Mouse (Mus musculus) hindbrain, embryonic 12.5 days (tissue): ENCODE measurements around the gene Gpr132. TPM values are rescaled to one million over a fixed set of nuclear protein-coding genes. Genes with fewer than 3 reads are reported as not detected.

Source experiments
- ATAC-seq: fragments of 200-750 bp; cut with Nextera tagmentation; 2 replicates; pipeline ENCODE4 v1.8.0; 2017; ENCODE audit warnings: moderate TSS enrichment; ENCODE audit not compliant: low FRiP score
- H3K27ac ChIP-seq: fragments of 300-500 bp; sonication (generic); 2 replicates; pipeline ENCODE4 v1.5.1; 2016; ENCODE audit warnings: mild to moderate bottlenecking
- H3K27me3 ChIP-seq: fragments of 300-500 bp; sonication (generic); 2 replicates; pipeline ENCODE4 v1.6.1; 2016; ENCODE audit warnings: mild to moderate bottlenecking
- H3K36me3 ChIP-seq: fragments of 300-500 bp; sonication (generic); 2 replicates; pipeline ENCODE4 v1.6.1; 2016; ENCODE audit warnings: mild to moderate bottlenecking
- H3K4me1 ChIP-seq: fragments of 300-500 bp; sonication (generic); 2 replicates; pipeline ENCODE4 v1.6.1; 2016
- H3K4me2 ChIP-seq: fragments of 300-500 bp; sonication (generic); replicated peaks from 2 replicates; pipeline ENCODE4 v1.6.1; 2016; ENCODE audit warnings: mild to moderate bottlenecking
- H3K4me3 ChIP-seq: fragments of 300-500 bp; sonication (generic); 2 replicates; pipeline ENCODE4 v1.5.1; 2016; ENCODE audit warnings: mild to moderate bottlenecking
- H3K9ac ChIP-seq: fragments of 300-500 bp; sonication (generic); 2 replicates; pipeline ENCODE4 v1.6.1; 2016; ENCODE audit warnings: mild to moderate bottlenecking, moderate library complexity
- H3K9me3 ChIP-seq: fragments of 300-500 bp; sonication (generic); replicated peaks from 2 replicates; pipeline ENCODE4 v1.6.1; 2016; ENCODE audit warnings: mild to moderate bottlenecking
- WGBS: fragments of 180-500 bp; shearing (Covaris S2); methylation state at CpG from one replicate; pipeline ENCODE4 v1.1.7; 2016; 5-methylcytosine and 5-hydroxymethylcytosine counted together
- polyA plus RNA-seq: library from polyadenylated mRNA; unstranded; fragments of >200 nt; fragmentation: Nextera tagmentation; extraction: Ambion mirVana; gene quantifications from 2 replicates; pipeline ENCODE4 v1.2.1, GENCODE M21; 2016

Gene Gpr132
- polyA plus RNA-seq, 1 experiment from 2014 or later: not detected

GRCm38 (mm10) chr12:112859930-112860329 lies 8.1 kb downstream of the Gpr132 start:
- ATAC-seq: no peak
- no peaks in the 10 kb centered on the region for H3K4me1 ChIP-seq
- no peak overlapping the region for H3K27ac ChIP-seq
- no peak overlapping the region for H3K9ac ChIP-seq
- H3K27me3 ChIP-seq: no peaks in the 10 kb centered on the region
- WGBS: 76% methylated on average over 8 of the region's 8 CpGs
- H3K4me3 ChIP-seq: no peak overlapping the region
- no peaks in the 10 kb centered on the region for H3K9me3 ChIP-seq
- no peak overlapping the region for H3K4me2 ChIP-seq
- H3K36me3 ChIP-seq: no peaks in the 10 kb centered on the region

- no peaks in the 10 kb centered on the region for H3K9me3 ChIP-seq
- no peaks in the 10 kb centered on the region for H3K27me3 ChIP-seq
- no peak for ATAC-seq
- WGBS: 90% methylated on average over 9 of the region's 9 CpGs
- H3K9ac ChIP-seq: no peak overlapping the region
- H3K27ac ChIP-seq: no peak overlapping the region
- H3K4me3 ChIP-seq: no peak overlapping the region
- no peaks in the 10 kb centered on the region for H3K36me3 ChIP-seq
- no peaks in the 10 kb centered on the region for H3K4me1 ChIP-seq
- no peak overlapping the region for H3K4me2 ChIP-seq
Measured at GRCm38 (mm10) chr12:112858581-112859336, 9.3 kb downstream of the Gpr132 start.

- ATAC-seq: no peak
- WGBS: 72% methylated on average over 9 of the region's 9 CpGs
- Histone ChIP-seq H3K36me3 (no peaks in the 10 kb centered on the region), H3K4me3 (no peak overlapping the region), H3K27ac (no peak overlapping the region), H3K9ac (no peak overlapping the region), H3K4me2 (no peak overlapping the region), H3K4me1 (no peaks in the 10 kb centered on the region), H3K9me3 (no peaks in the 10 kb centered on the region), H3K27me3 (no peaks in the 10 kb centered on the region)
Measured at GRCm38 (mm10) chr12:112857021-112857925, 10.8 kb downstream of the Gpr132 start.

GRCm38 (mm10) chr12:112856338-112856737 lies 11.7 kb downstream of the Gpr132 start:
- H3K27ac ChIP-seq: no peak overlapping the region
- no peaks in the 10 kb centered on the region for H3K4me1 ChIP-seq
- no peak overlapping the region for H3K4me2 ChIP-seq
- no peaks in the 10 kb centered on the region for H3K36me3 ChIP-seq
- no peak overlapping the region for H3K9ac ChIP-seq
- no peaks in the 10 kb centered on the region for H3K27me3 ChIP-seq
- no peaks in the 10 kb centered on the region for H3K9me3 ChIP-seq
- no peak for ATAC-seq
- WGBS: 91% methylated on average over 3 of the region's 3 CpGs
- no peak overlapping the region for H3K4me3 ChIP-seq

- Histone ChIP-seq H3K27ac (no peak overlapping the region), H3K9me3 (no peaks in the 10 kb centered on the region), H3K36me3 (no peaks in the 10 kb centered on the region), H3K4me3 (no peak overlapping the region), H3K4me1 (no peaks in the 10 kb centered on the region), H3K4me2 (no peak overlapping the region), H3K27me3 (no peaks in the 10 kb centered on the region), H3K9ac (no peak overlapping the region)
- no peak for ATAC-seq
- 83% methylated on average over 7 of the region's 7 CpGs for WGBS
Measured at GRCm38 (mm10) chr12:112854610-112855333, 13.3 kb downstream of the Gpr132 start.

GRCm38 (mm10) chr12:112853050-112853729 lies 14.8 kb downstream of the Gpr132 start:
- Histone ChIP-seq H3K27ac (no peak overlapping the region), H3K9me3 (no peaks in the 10 kb centered on the region), H3K27me3 (no peaks in the 10 kb centered on the region), H3K4me1 (no peaks in the 10 kb centered on the region), H3K9ac (no peak overlapping the region), H3K4me3 (no peak overlapping the region), H3K36me3 (no peaks in the 10 kb centered on the region), H3K4me2 (no peak overlapping the region)
- no peak for ATAC-seq
- 89% methylated on average over 11 of the region's 11 CpGs for WGBS

- Histone ChIP-seq H3K27ac (no peak overlapping the region), H3K9me3 (no peaks in the 10 kb centered on the region), H3K36me3 (no peaks in the 10 kb centered on the region), H3K4me2 (no peak overlapping the region), H3K27me3 (no peaks in the 10 kb centered on the region), H3K4me3 (no peak overlapping the region), H3K4me1 (no peaks in the 10 kb centered on the region), H3K9ac (no peak overlapping the region)
- ATAC-seq: no peak
- WGBS: 57% methylated on average over 6 of the region's 8 CpGs
Measured at GRCm38 (mm10) chr12:112851116-112851515, 16.9 kb downstream of the Gpr132 start.

GRCm38 (mm10) chr12:112850344-112850743 lies 17.7 kb downstream of the Gpr132 start:
- no peaks in the 10 kb centered on the region for H3K9me3 ChIP-seq
- H3K36me3 ChIP-seq: no peaks in the 10 kb centered on the region
- 83% methylated on average over 9 of the region's 9 CpGs for WGBS
- H3K4me3 ChIP-seq: no peak overlapping the region
- H3K27ac ChIP-seq: no peak overlapping the region
- H3K4me2 ChIP-seq: no peak overlapping the region
- H3K9ac ChIP-seq: no peak overlapping the region
- ATAC-seq: no peak
- no peaks in the 10 kb centered on the region for H3K27me3 ChIP-seq
- H3K4me1 ChIP-seq: no peaks in the 10 kb centered on the region

- Histone ChIP-seq H3K4me2 (no peak overlapping the region), H3K27me3 (no peaks in the 10 kb centered on the region), H3K4me3 (no peak overlapping the region), H3K4me1 (no peaks in the 10 kb centered on the region), H3K27ac (no peak overlapping the region), H3K9me3 (no peaks in the 10 kb centered on the region), H3K9ac (no peak overlapping the region), H3K36me3 (no peaks in the 10 kb centered on the region)
- no peak for ATAC-seq
- 89% methylated on average over 11 of the region's 11 CpGs for WGBS
Measured at GRCm38 (mm10) chr12:112849235-112850022, 18.6 kb downstream of the Gpr132 start.

- no peak for ATAC-seq
- no peak overlapping the region for H3K4me2 ChIP-seq
Measured at GRCm38 (mm10) chr12:112847880-112848279, 20.1 kb downstream of the Gpr132 start.

GRCm38 (mm10) chr12:112843803-112844202 lies 24.2 kb downstream of the Gpr132 start:
- no peak overlapping the region for H3K9ac ChIP-seq
- 23% methylated on average over 3 of the region's 3 CpGs for WGBS
- H3K27ac ChIP-seq: no peak overlapping the region
- H3K4me2 ChIP-seq: no peak overlapping the region
- H3K4me1 ChIP-seq: no peaks in the 10 kb centered on the region
- no peaks in the 10 kb centered on the region for H3K36me3 ChIP-seq
- no peaks in the 10 kb centered on the region for H3K27me3 ChIP-seq
- no peak overlapping the region for H3K4me3 ChIP-seq
- no peaks in the 10 kb centered on the region for H3K9me3 ChIP-seq
- peak; percentile 63; the same call in 1 of the 2 replicates for ATAC-seq

More at GRCm38 (mm10) chr12:112847880-112848279, 20.1 kb downstream of the Gpr132 start:
- Histone ChIP-seq H3K27me3 (no peaks in the 10 kb centered on the region), H3K36me3 (no peaks in the 10 kb centered on the region), H3K9ac (no peak overlapping the region), H3K4me3 (no peak overlapping the region), H3K9me3 (no peaks in the 10 kb centered on the region), H3K4me1 (no peaks in the 10 kb centered on the region), H3K27ac (no peak overlapping the region)
- WGBS: 88% methylated on average over 2 of the region's 2 CpGs
